Mouse (Mus musculus): ENCODE measurements around the gene Lrguk.

Gene Lrguk

DNA sequence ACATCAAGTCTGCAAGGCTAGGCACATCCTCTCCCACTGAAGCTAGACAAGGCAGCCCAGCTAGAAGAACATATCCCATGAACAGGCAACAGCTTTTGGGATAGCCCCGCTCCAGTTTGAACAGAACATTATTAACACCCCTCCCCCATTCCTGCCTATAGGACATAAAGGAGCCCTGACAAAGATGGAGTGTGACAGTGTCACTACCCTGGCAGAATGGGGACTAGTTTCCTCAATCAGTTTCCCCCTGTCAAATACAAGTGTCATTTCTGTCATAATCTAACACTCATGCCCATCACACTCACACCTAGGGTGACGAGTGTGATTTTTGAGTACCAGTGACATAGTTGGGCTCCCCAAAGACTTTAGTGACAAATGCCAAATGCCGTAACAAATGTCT lies 118.8 kb downstream of the Lrguk start:
- DNase-seq (ENCODE audit: low spot score) = no peak

- DNase-seq (ENCODE audit: low spot score) = no peak
These were observed 119.4 kb downstream of the Lrguk start for GRCm38 (mm10) chr6:34148639-34149038.

DNA sequence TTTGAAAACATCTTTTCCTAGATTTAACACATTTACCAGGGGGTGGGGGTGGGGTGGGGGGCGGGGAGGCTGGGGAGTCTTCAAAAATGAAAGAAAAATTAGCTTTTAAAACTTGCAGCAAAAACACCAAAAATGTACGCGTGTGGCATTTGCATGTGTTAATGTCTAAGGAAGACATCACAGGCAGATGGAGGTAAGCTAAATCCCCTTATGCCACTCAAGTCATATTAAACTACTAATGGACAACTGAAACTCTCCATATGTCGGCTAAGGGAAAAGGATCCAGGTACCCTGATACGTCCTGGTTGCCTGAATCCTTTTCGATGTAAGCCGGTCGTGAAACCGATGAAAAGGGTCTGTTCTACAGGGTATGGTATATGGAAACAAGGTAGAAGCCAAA lies 119.8 kb downstream of the Lrguk start:
- no peak for DNase-seq (ENCODE audit: low spot score)

GRCm38 (mm10) chr6:34149821-34150220 lies 120.6 kb downstream of the Lrguk start:
- no peak for DNase-seq (ENCODE audit: low spot score)

DNA sequence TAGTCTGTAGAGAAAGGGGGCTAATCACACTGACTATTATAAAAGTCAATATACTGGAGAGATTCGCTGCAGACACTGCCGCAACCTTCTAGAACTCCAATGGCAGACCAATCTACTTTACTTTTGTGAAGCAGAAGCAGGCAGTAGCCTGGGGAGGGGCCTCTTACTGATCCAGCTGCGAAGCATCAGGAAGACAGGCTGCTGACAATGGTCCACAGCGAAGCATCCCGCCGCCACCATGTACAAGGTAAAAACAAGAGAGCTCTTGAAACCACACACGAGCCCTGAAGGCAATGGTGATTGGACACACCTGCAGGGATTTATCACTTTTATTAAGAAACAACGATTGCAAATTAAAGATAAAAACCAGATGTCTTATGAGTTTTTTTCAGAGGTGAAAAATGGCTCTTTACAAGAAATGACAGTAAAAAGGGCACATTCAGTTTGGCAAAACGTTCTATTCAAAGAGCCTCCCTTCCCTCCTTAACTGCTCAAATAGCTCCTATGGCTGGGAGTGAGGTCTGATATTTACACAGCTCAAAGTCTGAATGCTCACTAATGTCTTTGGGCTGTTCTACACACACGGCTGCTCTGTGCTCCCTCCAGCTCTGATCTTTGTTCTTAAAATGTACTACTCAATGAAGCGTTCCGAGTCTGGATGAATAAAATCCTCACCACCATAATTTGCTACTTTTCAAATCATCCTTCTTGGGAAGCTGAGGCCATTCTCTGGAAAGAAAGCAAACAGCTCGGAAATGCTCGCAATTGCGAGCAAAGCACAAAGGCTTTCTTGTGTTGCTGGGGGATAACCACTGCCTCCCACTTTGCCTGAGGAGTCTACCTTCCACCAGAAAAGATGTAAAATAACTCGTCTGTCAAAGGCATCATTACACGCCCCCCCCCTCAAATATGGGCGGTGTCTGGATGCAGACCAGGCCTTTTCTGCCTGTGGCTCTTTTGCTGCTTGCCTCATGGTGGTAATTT lies 124.1 kb downstream of the Lrguk start:
- DNase-seq (ENCODE audit: low spot score) = no peak

GRCm38 (mm10) chr6:34154202-34154601 lies 125.0 kb downstream of the Lrguk start:
- DNase-seq (ENCODE audit: low spot score) = peak; percentile 93

- peak; percentile 40 for DNase-seq (ENCODE audit: low spot score)
These were observed 126.0 kb downstream of the Lrguk start for GRCm38 (mm10) chr6:34155137-34155804.

DNA sequence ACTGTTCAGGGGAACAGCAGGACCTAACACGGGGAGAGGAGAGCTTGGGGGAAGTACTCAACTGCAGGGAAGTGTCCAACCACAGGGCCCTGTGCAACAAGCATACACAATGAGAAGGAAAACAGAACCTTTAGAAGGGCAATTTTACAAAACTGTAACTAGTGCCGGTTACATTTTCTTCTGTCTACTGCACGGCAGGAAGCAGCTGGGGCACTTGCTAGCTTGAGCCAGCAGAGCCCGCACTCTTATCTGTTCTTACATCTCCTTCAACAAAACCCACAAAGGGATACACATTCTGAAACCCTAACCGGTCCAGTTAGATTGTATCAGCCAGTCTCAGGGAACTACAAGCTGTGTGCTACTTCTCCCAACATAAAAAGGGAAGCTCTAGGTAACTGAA lies 126.8 kb downstream of the Lrguk start:
- no peak for DNase-seq (ENCODE audit: low spot score)

DNA sequence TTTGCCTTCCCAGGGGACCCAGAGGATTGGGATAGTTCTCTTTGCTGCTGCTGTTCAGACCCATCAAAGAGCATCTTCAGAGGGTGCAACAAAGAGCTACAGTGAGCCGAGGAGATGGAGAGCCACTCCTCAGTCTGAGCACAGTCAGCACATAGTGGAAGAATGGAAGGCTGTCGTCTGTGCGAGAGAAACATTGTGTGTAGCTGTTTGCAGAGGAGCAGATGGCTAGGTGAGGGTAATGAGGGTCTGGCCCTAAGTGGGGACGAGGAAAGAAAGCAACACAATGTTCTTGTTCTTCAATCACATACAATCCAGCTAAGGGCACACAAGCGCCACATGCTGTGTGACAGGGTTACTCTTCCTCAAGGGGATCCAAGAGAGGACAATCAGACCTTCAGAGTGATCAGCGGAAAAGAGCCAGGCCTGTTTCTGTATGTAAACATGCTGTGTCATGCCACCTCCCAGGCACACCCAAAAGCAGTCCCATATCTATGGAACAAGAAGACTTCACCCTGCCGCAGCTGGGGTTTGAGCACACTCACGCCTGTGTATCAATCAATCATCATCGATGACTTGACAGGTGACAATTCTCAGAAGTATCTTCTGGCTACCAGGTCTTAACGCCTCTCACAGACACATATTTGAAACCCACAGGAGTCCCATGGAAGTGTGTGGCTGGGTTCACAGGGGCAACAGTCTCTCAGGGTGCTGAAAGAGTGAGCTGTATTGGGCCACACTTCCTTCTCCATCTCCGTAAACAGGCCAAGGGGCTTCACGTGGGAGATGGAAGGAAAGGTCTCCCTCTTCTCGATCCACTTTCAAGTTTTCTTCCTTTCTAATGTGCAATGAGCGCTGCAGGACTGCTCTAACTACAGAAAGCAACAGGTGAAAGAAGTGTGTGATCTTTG lies 127.8 kb downstream of the Lrguk start:
- no peak for DNase-seq (ENCODE audit: low spot score)

- no peak for DNase-seq (ENCODE audit: low spot score)
These were observed 131.0 kb downstream of the Lrguk start for GRCm38 (mm10) chr6:34159998-34160815.

- DNase-seq (ENCODE audit: low spot score) = no peak
These were observed 131.6 kb downstream of the Lrguk start for GRCm38 (mm10) chr6:34160816-34161310.

GRCm38 (mm10) chr6:34161511-34161910 lies 132.3 kb downstream of the Lrguk start:
- no peak for DNase-seq (ENCODE audit: low spot score)

DNA sequence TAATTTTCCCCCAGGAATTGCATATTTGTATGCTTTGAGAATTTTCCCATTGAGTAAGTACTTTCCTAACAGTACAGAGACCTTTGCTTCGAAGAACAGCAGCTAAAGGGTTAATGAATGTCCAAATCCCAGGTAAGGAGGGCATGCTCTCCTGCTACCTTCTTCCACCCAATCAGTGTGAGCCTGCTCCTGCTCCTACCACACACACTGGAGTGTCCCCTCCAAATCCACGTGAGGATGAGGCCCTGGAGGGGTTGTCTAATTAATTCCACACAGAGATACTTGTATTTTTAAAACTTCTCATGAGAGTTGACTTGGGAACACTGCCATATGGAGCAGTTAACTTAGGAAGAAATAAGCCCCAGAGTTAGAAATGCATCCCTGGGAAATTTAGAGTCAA lies 133.4 kb downstream of the Lrguk start:
- DNase-seq (ENCODE audit: low spot score) = no peak

GRCm38 (mm10) chr6:34163014-34163413 lies 133.8 kb downstream of the Lrguk start:
- DNase-seq (ENCODE audit: low spot score) = no peak

GRCm38 (mm10) chr6:34168834-34169233 lies 139.6 kb downstream of the Lrguk start:
- peak; percentile 49 for DNase-seq (ENCODE audit: low spot score)

- no peak for DNase-seq (ENCODE audit: low spot score)
These were observed 141.7 kb downstream of the Lrguk start for GRCm38 (mm10) chr6:34170844-34171494.

- no peak for DNase-seq (ENCODE audit: low spot score)
These were observed 142.7 kb downstream of the Lrguk start for GRCm38 (mm10) chr6:34171748-34172457.

GRCm38 (mm10) chr6:34173251-34173650 lies 144.0 kb downstream of the Lrguk start:
- DNase-seq (ENCODE audit: low spot score) = peak; percentile 72

DNA sequence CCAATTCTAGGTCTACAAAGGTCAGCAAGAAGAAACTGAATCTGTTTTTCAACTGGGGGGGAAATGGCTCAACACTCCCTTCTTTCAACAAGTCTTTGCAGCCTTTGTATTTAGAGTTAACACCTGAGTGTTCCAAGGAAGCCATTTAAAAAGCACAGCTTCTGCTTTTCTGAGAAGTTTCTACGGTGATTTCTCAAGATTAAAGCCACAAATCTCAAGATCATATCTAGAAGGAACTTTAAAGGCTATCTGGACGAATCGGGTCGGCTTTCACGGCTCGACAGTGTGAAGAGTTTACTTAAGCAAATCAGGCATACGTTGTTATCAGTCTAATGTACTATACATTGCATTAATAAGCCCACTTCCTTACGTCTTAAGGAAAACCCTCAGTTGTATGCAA lies 145.5 kb downstream of the Lrguk start:
- DNase-seq (ENCODE audit: low spot score) = no peak
